Mouse (Mus musculus) gastrocnemius, postnatal 4 days (tissue): ENCODE results near the gene Itga9. TPM values are rescaled to one million over a fixed set of nuclear protein-coding genes. Genes with fewer than 3 reads are reported as not detected.

Source experiments
- DNase-seq, 2 experiments: peaks; one replicate each; pipeline ENCODE4 v3.0.0; 2021 to 2022; ENCODE audit warnings: low spot score in 2 of 2, mixed read lengths in 2 of 2
- total RNA-seq, 2 experiments: library from RNA; stranded (reverse); gene quantifications; 2 replicates each; pipeline ENCODE4 v1.2.3; 2021

The Itga9 gene
- total RNA-seq, 2 experiments from 2014 or later, result 30.6 to 38.2 TPM

GRCm38 (mm10) chr9:118722789-118723325 is 116.4 kb downstream of the Itga9 start:
- no peak for DNase-seq

- no peak for DNase-seq
Observed at GRCm38 (mm10) chr9:118725128-118725527, 118.6 kb downstream of the Itga9 start.

GRCm38 (mm10) chr9:118726550-118726949 is 120.1 kb downstream of the Itga9 start:
- DNase-seq, result no peak

- no peak for DNase-seq
Observed at GRCm38 (mm10) chr9:118728296-118728695, 121.8 kb downstream of the Itga9 start.

GRCm38 (mm10) chr9:118728987-118729386 is 122.5 kb downstream of the Itga9 start:
- no peak for DNase-seq

GRCm38 (mm10) chr9:118730172-118730571 is 123.7 kb downstream of the Itga9 start:
- DNase-seq, result no peak

- DNase-seq, result no peak
Observed at GRCm38 (mm10) chr9:118730871-118731390, 124.4 kb downstream of the Itga9 start.

GRCm38 (mm10) chr9:118731650-118732049 is 125.2 kb downstream of the Itga9 start:
- DNase-seq, result no peak

GRCm38 (mm10) chr9:118733601-118734000 is 127.1 kb downstream of the Itga9 start:
- no peak for DNase-seq

GRCm38 (mm10) chr9:118737124-118737523 is 130.6 kb downstream of the Itga9 start:
- DNase-seq, result no peak

- DNase-seq, result peak in 1 of 2 experiments; percentile 64
Observed at GRCm38 (mm10) chr9:118737601-118738137, 131.2 kb downstream of the Itga9 start.

- no peak for DNase-seq
Observed at GRCm38 (mm10) chr9:118738311-118738710, 131.8 kb downstream of the Itga9 start.

- no peak for DNase-seq
Observed at GRCm38 (mm10) chr9:118739071-118739470, 132.6 kb downstream of the Itga9 start.

- DNase-seq, result no peak
Observed at GRCm38 (mm10) chr9:118739659-118740058, 133.2 kb downstream of the Itga9 start.

GRCm38 (mm10) chr9:118741268-118741667 is 134.8 kb downstream of the Itga9 start:
- no peak for DNase-seq

GRCm38 (mm10) chr9:118749335-118749949 is 143.0 kb downstream of the Itga9 start:
- DNase-seq, result no peak

GRCm38 (mm10) chr9:118750828-118751227 is 144.3 kb downstream of the Itga9 start:
- DNase-seq, result no peak

GRCm38 (mm10) chr9:118752376-118752775 is 145.9 kb downstream of the Itga9 start:
- no peak for DNase-seq

- no peak for DNase-seq
Observed at GRCm38 (mm10) chr9:118759462-118759861, 153.0 kb downstream of the Itga9 start.

- DNase-seq, result peak in 1 of 2 experiments; percentile 36
Observed at GRCm38 (mm10) chr9:118761953-118762590, 155.6 kb downstream of the Itga9 start.

GRCm38 (mm10) chr9:118762759-118763158 is 156.3 kb downstream of the Itga9 start:
- peak in 1 of 2 experiments; percentile 20 for DNase-seq

- no peak for DNase-seq
Observed at GRCm38 (mm10) chr9:118763203-118763602, 156.7 kb downstream of the Itga9 start.
